Mouse (Mus musculus) ES-E14 (cell line): Measurements from ENCODE around the gene Ephb6. TPM values are rescaled to one million over a fixed set of nuclear protein-coding genes. Genes with fewer than 3 reads are reported as not detected.

Experiments used
- DNase-seq: peaks from one replicate; pipeline ENCODE4 v3.0.0-alpha.2; 2013; ENCODE audit warnings: low read depth, low spot score
- H3K27ac ChIP-seq: 2 replicates; pipeline ENCODE4 v1.5.1; 2012; ENCODE audit warnings: low read depth, mild to moderate bottlenecking, low read length, moderate library complexity, mixed read lengths; ENCODE audit not compliant: poor library complexity, insufficient read depth, severe bottlenecking
- H3K36me3 ChIP-seq: 2 replicates; pipeline ENCODE4 v1.6.1; 2012; ENCODE audit warnings: mild to moderate bottlenecking, low read length, moderate library complexity, mixed read lengths; ENCODE audit not compliant: control insufficient read depth, poor library complexity, insufficient read depth, severe bottlenecking
- H3K4me1 ChIP-seq, 2 experiments: fragments of 150-350 bp in 1 of 2; sonication (generic) in 1 of 2; 2 replicates each; pipeline ENCODE4 v1.6.1; 2012; ENCODE audit warnings: low read length in 2 of 2, mild to moderate bottlenecking in 1 of 2, mixed read lengths in 1 of 2; ENCODE audit not compliant: control insufficient read depth in 2 of 2, insufficient read depth in 2 of 2, poor library complexity in 1 of 2
- H3K4me3 ChIP-seq, 2 experiments: fragments of 150-350 bp in 1 of 2; sonication (generic) in 1 of 2; 2 replicates each; pipeline ENCODE4 v1.5.1; 2012; ENCODE audit warnings: low read length in 2 of 2, low read depth in 1 of 2, mild to moderate bottlenecking in 1 of 2, mixed read lengths in 1 of 2; ENCODE audit not compliant: insufficient read depth in 1 of 2, poor library complexity in 1 of 2, severe bottlenecking in 1 of 2
- H3K9ac ChIP-seq: 2 replicates; pipeline ENCODE4 v1.6.1; 2012; ENCODE audit warnings: low read depth, mild to moderate bottlenecking, low read length, mixed read lengths; ENCODE audit not compliant: poor library complexity, insufficient read depth, severe bottlenecking
- H3K9me3 ChIP-seq: fragments of 150-350 bp; sonication (generic); 2 replicates; pipeline ENCODE4 v1.6.1; 2012; ENCODE audit warnings: low read depth, mild to moderate bottlenecking, low read length; ENCODE audit not compliant: control insufficient read depth, insufficient read depth
- CHD2 ChIP-seq: IDR thresholded peaks from 2 replicates; pipeline ENCODE4 v1.6.1; 2014; ENCODE audit warnings: mild to moderate bottlenecking, low read depth, low read length, inconsistent platforms
- HCFC1 ChIP-seq: IDR thresholded peaks from 2 replicates; pipeline ENCODE4 v1.6.1; 2012; ENCODE audit warnings: low read length, inconsistent platforms, borderline replicate concordance; ENCODE audit not compliant: insufficient read depth
- MAFK ChIP-seq: IDR thresholded peaks from 2 replicates; pipeline ENCODE4 v1.6.1; 2014; ENCODE audit warnings: mild to moderate bottlenecking, low read depth, low read length, inconsistent platforms; ENCODE audit not compliant: insufficient read depth
- ZC3H11A ChIP-seq: IDR thresholded peaks from 2 replicates; pipeline ENCODE4 v1.6.1; 2012; ENCODE audit warnings: low read depth, mild to moderate bottlenecking, inconsistent platforms, low read length, borderline replicate concordance
- ZNF384 ChIP-seq: IDR thresholded peaks from 2 replicates; pipeline ENCODE4 v1.6.1; 2012; ENCODE audit warnings: low read depth, low read length, inconsistent platforms
- in situ Hi-C, 2 experiments: fragments of 600-800 bp; cut with MboI; formaldehyde crosslinking; loops; one replicate each; pipeline ENCODE4 v1.15.1; 2025; ENCODE audit warnings: low sequenced_read_pairs in 2 of 2, inconsistent platforms in 1 of 2; ENCODE audit not compliant: unreplicated experiment in 2 of 2
- total RNA-seq: library from RNA; depleted of rRNA; stranded (reverse); fragments of 300-350 nt; gene quantifications from 2 replicates; pipeline ENCODE4 v1.2.3, GENCODE M21; 2012; rRNA removed

Ephb6 gene
- total RNA-seq: 5.4 and 5.8 TPM in 2 replicates

GRCm38 (mm10) chr6:41605061-41605793, at the start of gene Ephb6:
Gene Ephb6 (plus strand): TSS chr6:41605482.
- Histone ChIP-seq H3K27ac (no peak within 1 kb of the TSS), H3K9me3 (no peaks in the 10 kb centered on the region), H3K4me1 (peaks cover 0 to 5% of the 10 kb centered on the region in 2 experiments; a peak in 1 of 4 replicates), H3K4me3 (peak within 1 kb of the TSS; percentile 72 to 82), H3K36me3 (no peaks in the 10 kb centered on the region), H3K9ac (peak within 1 kb of the TSS; percentile 80)
- in situ Hi-C loops: no loop called here
- DNase-seq: peak; percentile 63
- no peak for TF ChIP-seq MAFK
- no peak for TF ChIP-seq ZC3H11A
- no peak for TF ChIP-seq HCFC1
- no peak for TF ChIP-seq CHD2
- TF ChIP-seq ZNF384: no peak

- no peak for DNase-seq
- Histone ChIP-seq H3K4me1 (peaks cover 5% of the 10 kb centered on the region in 2 experiments; a peak in 3 of 4 replicates), H3K9ac (no peak overlapping the region), H3K9me3 (no peaks in the 10 kb centered on the region), H3K4me3 (no peak overlapping the region), H3K36me3 (no peaks in the 10 kb centered on the region), H3K27ac (no peak overlapping the region)
- no peak for TF ChIP-seq MAFK
- no peak for TF ChIP-seq CHD2
- in situ Hi-C loops: no loop called here
Measured at GRCm38 (mm10) chr6:41556389-41556788, 48.9 kb upstream of the Ephb6 start.

- in situ Hi-C loops: no loop called here
- Histone ChIP-seq H3K9me3 (no peaks in the 10 kb centered on the region), H3K4me1 (peaks cover 5% of the 10 kb centered on the region in 2 experiments; a peak in 3 of 4 replicates), H3K4me3 (no peak overlapping the region), H3K36me3 (no peaks in the 10 kb centered on the region), H3K27ac (no peak overlapping the region), H3K9ac (no peak overlapping the region)
- TF ChIP-seq ZC3H11A (no peak), HCFC1 (no peak)
- DNase-seq: no peak
Measured at GRCm38 (mm10) chr6:41557468-41557867, 47.8 kb upstream of the Ephb6 start.

- H3K4me3 ChIP-seq: no peak overlapping the region
- H3K4me1 ChIP-seq: peaks cover 5% of the 10 kb centered on the region in 2 experiments; a peak in 3 of 4 replicates
- no peak overlapping the region for H3K9ac ChIP-seq
- TF ChIP-seq ZC3H11A: no peak
- TF ChIP-seq CHD2: no peak
- no peak for TF ChIP-seq ZNF384
- TF ChIP-seq MAFK: no peak
- no peak for TF ChIP-seq HCFC1
- in situ Hi-C loops: no loop called here
- no peak for DNase-seq
- H3K9me3 ChIP-seq: 0 out of 2 replicates have a peak, but pooled peaks cover 1% of the 10 kb centered on the region
- no peaks in the 10 kb centered on the region for H3K36me3 ChIP-seq
- H3K27ac ChIP-seq: no peak overlapping the region
Measured at GRCm38 (mm10) chr6:41558271-41558670, 47.0 kb upstream of the Ephb6 start.

- no peaks in the 10 kb centered on the region for H3K36me3 ChIP-seq
- in situ Hi-C loops: no loop called here
- no peak for DNase-seq
- no peak for TF ChIP-seq CHD2
- TF ChIP-seq ZC3H11A: no peak
- TF ChIP-seq MAFK: no peak
- TF ChIP-seq HCFC1: no peak
- no peak for TF ChIP-seq ZNF384
- H3K4me1 ChIP-seq: peaks cover 5% of the 10 kb centered on the region in 2 experiments; a peak in 3 of 4 replicates
- H3K27ac ChIP-seq: no peak overlapping the region
- no peak overlapping the region for H3K9ac ChIP-seq
- no peak overlapping the region for H3K4me3 ChIP-seq
- H3K9me3 ChIP-seq: 0 out of 2 replicates have a peak, but pooled peaks cover 1% of the 10 kb centered on the region
Measured at GRCm38 (mm10) chr6:41559331-41559730, 46.0 kb upstream of the Ephb6 start.
